Mouse (Mus musculus): ENCODE data around the gene Men1.

Gene Men1

DNA sequence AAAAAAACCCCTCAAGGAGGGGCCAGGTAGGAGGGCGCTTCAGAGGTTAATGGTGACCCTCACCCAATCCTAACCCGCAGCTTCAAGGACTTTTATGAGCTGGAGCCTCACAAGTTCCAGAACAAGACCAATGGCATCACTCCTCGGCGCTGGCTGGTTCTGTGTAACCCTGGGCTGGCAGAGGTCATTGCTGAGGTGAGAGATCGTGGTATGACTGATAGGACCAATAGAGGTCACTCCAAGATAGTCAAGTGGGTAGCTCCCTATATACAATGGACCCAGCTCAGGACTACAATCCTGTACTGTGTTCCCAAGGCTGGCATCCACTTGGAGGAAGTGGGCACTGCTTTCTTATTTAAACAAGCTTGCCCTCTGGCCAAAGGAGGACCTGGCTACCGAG is 55.5 kb downstream of the Men1 start:
- no peak for DNase-seq (ENCODE audit: low spot score in 2 of 2)
